Mouse (Mus musculus): ENCODE measurements around the gene Tle2.

The Tle2 gene

DNA sequence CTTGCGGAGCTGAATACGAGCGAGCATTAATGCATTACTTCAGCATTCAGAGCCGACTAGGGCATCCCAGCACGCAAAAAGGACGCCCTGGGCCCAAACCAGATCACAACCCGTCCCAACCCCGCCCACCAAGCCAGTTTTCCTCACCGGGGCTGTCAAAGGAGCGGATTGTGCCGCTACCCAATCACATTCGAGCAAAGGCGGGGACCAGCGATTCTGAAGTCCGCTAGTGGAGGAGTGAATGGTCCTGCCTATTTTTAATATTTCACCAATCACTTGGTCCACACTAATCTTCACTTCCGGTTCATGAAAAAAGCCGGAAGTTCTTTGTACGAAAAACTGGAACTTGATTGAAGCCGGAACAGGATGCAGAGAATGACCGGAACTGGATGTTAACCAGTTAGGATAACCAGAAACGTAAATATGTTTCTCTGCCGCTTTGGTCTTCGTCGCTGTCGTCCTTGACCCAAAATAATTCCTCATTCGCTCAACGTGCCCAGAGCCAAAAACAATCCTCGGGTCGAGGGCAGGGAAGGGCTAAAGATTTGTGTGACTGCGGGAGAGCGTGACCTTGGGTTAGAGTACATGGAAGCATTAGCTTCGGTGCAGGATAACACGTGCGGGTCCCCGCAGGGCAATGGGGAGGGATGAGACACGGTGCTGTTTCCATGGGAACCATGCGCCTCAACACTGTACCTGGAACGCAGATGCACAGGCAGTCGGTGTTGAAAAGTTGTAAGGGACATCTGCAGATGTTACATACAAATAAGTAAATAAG, 31.8 kb downstream of the Tle2 start, which contains the start of gene BC025920:
BC025920 (plus strand) TSS at position 297 of the 778 bp plus-strand sequence.
- peak; percentile 97 for DNase-seq

DNA sequence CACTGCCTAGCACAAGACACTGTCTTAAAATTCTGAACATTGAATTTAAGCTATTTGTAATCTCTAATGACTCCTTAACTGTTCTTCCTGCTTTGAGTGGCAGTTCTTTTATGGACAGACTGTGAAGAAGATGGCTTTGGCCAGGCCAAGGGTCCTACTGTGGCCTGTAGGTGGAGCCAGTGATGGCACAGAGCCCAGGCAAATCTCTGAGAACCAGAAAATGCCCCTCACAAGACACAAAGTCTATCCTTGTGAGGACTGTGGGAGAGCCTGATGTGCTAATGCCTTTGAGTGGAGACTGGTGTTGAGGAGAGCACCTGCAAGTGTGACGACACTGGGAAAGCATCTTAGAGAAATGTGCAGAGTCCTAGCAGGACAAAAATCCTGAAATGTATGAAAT, 33.9 kb downstream of the Tle2 start:
- no peak for DNase-seq

DNA sequence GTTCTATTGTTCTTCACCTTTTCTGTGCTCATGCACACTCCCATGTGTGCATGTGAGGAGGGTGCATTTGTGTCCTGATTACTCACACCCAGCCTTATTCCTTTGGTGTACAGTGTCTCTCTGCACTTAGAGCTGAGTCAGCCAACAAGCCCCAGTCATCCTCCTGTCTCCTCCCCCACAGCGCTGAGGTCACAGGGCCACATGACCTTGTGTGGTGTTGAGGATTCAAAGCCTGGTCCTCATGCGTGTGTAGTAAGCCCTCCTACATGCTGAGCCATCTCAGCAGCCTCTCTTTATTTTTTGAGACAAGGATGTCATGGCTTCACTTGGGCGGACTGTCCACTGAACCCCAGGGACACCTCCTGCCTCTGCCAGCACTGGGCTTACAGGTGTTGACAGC, 38.4 kb downstream of the Tle2 start:
- no peak for DNase-seq

DNA sequence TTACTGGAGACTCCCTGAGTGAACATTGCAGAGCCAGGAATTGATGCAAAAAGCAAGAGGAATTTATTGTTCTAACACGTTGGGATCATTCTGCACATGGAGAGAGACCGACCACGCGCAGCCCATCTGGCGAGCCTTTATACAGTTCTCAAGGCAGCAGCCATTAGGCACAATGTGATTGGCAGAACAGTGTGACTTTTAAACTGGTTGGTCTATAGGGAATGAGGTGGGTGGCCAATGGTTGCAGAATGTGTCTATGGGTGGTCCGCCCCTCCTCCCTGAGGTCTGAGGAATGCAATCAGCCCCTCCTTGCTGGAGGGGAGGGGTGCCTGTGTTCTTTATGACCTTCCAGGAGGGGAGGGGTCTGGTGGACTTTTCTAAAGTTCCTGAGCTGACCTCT, 41.1 kb downstream of the Tle2 start:
- DNase-seq: peak; percentile 53

DNA sequence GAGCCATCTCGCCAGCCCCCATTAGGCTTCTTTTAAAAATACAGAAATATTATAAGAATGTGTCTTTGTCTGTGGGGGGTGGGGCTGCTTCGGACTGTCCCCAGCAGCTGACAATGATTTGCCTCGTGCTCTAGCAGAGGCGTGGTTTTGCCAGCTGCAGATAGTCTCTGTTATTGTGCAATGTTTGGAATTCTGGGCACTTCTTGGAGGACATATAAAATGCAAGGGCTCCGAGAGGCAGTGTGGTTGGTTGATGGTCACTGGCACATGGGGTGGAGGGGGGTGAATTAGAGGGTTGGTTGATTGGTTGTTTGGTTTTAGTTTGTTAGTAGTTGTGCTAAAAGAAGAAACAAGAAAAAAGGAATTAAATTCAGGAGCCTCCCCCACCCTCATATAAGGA, 45.6 kb downstream of the Tle2 start:
- no peak for DNase-seq

DNA sequence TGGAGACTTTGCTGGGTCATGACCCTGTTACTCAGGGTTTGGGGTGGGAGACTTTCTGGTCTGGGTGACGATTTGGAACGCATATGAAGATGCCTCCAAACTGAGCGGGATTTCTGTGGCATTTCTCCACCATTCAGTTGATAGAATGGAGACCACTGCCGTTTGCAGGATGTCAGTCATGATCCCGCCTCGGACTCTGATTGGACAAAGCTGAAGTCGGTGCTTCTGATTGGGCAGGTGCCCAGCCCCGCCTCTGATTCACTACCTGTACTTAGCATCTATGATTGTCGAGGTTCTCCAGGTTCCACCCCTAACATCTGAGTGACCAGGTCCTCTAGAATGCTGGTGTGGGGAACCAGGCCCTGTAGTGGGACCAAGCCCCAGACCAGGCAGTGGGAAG, 46.4 kb downstream of the Tle2 start:
- no peak for DNase-seq

DNA sequence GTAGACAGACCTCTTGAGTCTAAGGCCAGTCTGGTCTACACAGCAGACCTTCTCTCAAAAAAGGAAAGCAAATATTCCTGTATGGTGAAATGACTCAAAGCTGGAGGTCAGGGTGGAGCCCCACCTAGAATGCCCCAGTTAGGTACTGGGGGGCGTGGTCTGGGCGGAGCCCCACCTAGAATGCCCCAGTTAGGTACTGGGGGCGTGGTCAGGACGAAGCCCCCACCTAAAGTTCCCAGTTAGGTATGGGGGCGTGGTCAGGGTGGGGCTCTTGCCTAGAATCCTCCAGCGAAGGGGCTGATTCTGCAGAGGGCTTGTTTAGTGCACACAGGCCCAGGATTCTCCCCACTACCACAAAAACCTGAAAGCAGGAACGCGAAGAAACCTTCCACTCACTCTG, 49.1 kb downstream of the Tle2 start:
- no peak for DNase-seq

DNA sequence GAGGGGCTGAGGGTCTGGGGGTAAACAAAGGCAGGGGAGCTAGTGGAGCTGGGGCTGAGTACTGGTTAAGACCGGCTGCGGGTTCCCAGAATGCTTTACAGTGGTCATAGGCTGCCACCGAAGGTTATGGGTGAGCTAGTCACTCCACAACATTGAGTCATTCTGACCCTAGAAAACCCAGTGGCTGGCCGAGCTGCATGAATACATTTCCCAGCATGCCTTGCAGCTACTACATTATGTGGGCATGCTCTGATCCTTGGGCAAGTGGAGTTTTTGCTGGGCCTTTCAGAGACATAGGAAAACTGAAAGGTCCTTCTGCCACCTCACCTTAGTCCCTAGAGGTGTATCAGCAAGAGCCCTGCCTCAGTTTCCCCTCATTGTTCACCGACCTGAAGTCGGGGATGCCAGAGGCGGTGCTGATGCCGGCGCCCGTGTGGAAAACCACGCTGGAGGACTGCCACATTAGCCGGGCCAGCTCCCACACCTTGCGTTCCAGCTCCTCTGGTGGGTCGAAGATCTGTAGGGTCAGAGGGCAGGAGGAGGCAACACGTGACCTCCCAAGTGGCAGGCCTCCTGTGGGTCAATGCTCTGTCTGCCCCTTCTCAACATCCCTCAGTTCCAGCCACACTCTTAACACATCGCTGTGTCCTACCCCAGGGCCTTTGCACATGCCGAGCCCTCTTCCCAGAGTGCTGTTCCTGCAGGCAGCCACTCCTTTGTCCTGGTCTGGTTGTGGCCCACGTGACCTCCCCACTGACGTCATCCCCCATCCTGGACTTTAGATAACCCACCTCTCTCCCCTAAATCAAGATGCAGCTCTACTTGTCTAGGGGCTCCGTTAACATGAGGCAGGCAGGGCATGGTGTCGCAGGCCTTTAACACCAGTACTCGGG, 52.0 kb downstream of the Tle2 start:
- peak; percentile 14 for DNase-seq

DNA sequence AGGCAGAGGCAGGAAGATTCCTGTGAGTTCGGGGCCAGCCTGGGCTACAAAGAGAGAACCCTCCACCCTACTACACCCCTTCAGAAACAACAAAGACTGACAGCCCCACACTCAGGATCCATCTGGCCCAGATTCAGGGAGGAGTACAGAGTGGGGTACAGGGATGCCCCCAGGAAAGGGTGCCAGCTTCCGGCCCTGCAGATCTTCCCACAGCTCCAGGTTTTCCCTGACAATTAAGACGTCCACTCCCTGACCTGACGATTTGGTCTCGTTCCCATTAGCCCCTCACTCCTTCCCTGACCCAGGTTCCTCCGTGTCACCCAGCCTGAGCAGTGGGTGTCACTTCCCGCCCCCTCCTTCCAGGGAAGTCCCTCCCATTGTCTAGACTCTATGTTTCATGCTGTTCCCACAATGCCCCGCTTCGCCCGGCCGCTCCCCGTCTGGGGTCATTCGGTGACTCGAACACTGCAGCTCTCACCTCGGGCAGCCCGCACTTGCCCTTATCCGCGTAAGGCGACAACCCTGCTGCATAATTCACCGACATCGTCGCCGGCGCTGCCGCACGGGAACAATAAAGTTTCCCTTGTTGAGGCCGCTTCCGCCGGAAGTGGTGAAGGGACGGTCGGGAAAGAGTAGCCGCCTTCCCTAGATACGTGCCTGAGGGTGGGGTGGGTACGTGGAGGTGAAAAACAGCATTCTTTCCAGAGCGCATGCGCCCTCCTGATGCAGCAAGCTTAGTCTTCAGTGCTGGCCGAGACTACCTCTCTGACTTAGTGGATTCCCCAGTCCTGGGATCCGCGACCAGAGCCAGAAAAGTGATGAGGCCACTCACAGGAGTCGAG, 52.9 kb downstream of the Tle2 start, which contains the start of gene Sirt6:
Sirt6 (minus strand) TSS at position 804 of the 842 bp plus-strand sequence.
- DNase-seq: peak; percentile 97

DNA sequence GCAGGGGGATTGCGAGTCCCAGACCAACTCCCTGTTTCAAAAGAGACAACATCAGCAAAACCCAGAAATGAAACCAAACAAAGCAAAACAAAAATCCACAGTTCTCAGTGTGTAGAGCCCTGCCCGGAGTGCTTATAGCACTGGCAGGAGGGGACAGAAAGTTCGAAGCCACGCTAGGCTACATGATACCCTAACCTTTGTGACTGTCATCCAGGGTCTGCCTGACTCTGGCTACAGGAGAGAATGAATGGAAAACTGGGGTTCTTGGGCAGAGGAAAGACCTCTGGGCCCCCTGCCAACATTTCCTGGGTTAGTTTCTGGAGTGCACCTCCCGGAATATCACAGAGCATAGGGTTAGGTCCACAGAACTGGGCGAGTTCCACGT, 53.5 kb downstream of the Tle2 start:
- no peak for DNase-seq

DNA sequence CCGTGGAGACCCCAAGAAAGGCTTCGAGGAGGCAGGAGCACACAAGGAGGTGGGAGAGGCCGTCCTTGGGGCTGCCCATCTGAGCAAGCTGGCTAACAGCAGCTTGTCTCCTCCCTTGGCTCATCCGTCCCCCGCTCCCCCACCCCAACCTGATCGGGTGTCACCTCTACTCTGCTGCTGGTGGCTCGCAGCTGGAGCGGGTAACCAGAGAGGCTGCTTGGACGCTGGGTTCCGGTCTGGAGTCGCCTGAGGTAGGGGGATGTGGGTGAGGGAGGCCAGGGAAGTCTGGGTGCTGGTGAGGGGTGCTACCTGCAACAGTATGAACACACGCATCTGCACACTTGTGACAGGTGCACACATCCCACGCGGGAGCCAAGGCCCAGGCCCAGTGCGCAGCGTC, 54.0 kb downstream of the Tle2 start, which contains the start of gene Ankrd24:
Ankrd24 (plus strand) TSS at position 151 of the 400 bp plus-strand sequence.
- DNase-seq: no peak

DNA sequence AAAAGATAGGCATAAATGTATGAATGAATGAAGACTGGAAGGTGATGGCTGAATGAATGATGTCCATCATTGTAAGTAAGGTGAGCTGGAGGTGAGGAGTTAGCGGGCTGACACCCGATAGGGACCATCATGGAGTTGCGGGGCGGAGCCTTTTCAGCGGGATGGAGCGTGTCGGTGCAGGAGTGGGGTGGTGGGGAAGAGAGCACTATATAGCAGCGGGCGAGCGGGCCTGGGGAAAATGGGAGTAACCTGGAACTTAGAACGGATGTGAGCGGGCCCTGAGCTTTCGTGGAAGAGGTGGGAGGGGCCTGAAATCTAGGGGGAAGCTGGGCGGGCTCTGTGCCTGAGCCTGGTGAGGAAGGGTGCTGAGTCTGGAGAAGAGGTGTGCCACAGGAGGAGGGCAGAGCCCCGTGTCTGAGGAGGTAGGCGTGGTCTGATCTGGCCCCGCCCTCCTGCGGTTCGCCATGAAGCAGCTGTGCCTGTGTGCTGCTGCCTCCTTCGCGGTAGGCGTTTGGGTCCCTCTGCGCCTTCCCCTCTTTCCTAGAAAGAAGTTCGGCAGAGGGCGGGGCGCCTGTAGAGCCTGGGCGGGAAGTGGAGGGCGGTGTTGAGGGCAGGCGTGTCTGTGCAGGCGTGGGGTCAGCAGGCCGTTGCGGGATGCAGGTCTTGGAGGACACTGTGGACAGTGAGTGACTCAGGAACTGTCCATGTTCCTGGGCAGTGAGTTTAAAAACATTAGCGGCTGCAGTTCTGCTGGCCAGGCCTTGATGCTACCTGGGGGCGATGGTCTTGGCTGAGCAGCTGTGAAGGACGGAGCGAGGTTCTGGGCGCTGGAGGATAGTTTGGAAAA, 59.1 kb downstream of the Tle2 start:
- peak; percentile 89 for DNase-seq

DNA sequence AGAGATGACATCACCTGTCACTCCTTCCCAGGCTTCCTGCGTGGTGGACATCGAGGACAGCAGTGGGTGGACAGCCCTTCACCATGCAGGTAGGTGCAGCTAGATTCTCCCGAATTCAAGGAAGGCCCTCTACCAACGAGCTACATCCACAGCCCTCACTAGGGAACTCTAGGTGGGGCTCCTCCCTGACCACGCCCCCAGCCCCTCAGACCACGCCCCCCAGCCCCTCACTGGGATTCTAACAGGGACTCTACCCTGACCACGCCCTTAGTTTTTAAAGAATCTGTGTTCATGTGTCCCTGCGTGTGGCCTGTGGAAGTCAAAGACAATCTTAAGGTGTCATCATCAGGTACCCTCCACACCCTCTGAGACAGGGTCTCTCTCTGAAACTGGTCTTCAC, 62.0 kb downstream of the Tle2 start:
- no peak for DNase-seq

DNA sequence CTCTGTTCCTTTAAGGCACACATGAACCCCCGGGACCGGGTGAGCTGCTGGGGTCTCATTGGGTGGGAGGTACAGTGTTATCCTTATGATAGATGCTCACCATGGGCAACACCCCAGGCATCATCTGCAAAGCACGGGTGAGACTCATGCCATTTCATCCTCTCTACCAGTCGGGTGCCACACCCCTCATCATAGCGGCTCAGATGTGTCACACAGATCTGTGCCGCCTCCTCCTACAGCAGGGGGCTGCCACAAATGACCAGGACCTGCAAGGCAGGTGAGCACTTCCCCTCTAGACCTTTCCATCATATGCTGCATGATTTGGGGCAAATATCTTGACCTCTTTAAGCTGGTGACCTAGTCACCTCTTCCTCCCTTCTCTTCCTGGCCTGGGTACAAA, 63.7 kb downstream of the Tle2 start:
- DNase-seq: no peak
